Mouse (Mus musculus) hindbrain, postnatal 0 days (tissue): ENCODE measurements at regions not wholly inside any gene's neighbourhood (a gene's known extent, or its start where the extent isn't known, plus 50 kb on each side); places are given as distances from the start of the nearest gene placed in this dataset.
"Not testable (repeated sequence)": the region's sequence is repeated elsewhere in the genome, so short reads cannot be mapped to it uniquely, and the experiment has no call there.

ENCODE experiments used
- ATAC-seq: fragments of 200-750 bp; cut with Nextera tagmentation; 2 replicates; pipeline ENCODE4 v1.8.0; 2017; ENCODE audit warnings: mild to moderate bottlenecking, moderate TSS enrichment, moderate library complexity
- DNase-seq: peaks from one replicate; pipeline ENCODE4 v3.0.0-alpha.2; 2015; ENCODE audit warnings: low spot score
- H3K27ac ChIP-seq: fragments of 300-500 bp; sonication (generic); 2 replicates; pipeline ENCODE4 v1.5.1; 2014; ENCODE audit warnings: mild to moderate bottlenecking
- H3K27me3 ChIP-seq: fragments of 300-500 bp; sonication (generic); 2 replicates; pipeline ENCODE4 v1.6.1; 2014; ENCODE audit warnings: low read length, mixed read lengths; ENCODE audit not compliant: insufficient read depth
- H3K36me3 ChIP-seq: fragments of 300-500 bp; sonication (generic); 2 replicates; pipeline ENCODE4 v1.6.1; 2014; ENCODE audit warnings: low read length, mixed read lengths; ENCODE audit not compliant: insufficient read depth
- H3K4me1 ChIP-seq: fragments of 300-500 bp; sonication (generic); 2 replicates; pipeline ENCODE4 v1.6.1; 2014; ENCODE audit warnings: antibody characterized with exemption, low read length, mixed read lengths; ENCODE audit not compliant: insufficient read depth
- H3K4me2 ChIP-seq: fragments of 300-500 bp; sonication (generic); 2 replicates; pipeline ENCODE4 v1.6.1; 2014; ENCODE audit warnings: low read depth, mild to moderate bottlenecking, low read length, moderate library complexity, mixed read lengths
- H3K4me3 ChIP-seq: fragments of 300-500 bp; sonication (generic); 2 replicates; pipeline ENCODE4 v1.5.1; 2014; ENCODE audit warnings: low read length
- H3K9ac ChIP-seq: fragments of 300-500 bp; sonication (generic); replicated peaks from 2 replicates; pipeline ENCODE4 v1.6.1; 2014; ENCODE audit warnings: mild to moderate bottlenecking, low read length, moderate library complexity, mixed read lengths
- H3K9me3 ChIP-seq: fragments of 300-500 bp; sonication (generic); 2 replicates; pipeline ENCODE4 v1.6.1; 2016; ENCODE audit warnings: low read length, mixed read lengths
- CTCF ChIP-seq: IDR thresholded peaks from 2 replicates; pipeline ENCODE4 v1.5.1; 2016; ENCODE audit warnings: antibody characterized with exemption, control low read depth, low read depth
- WGBS: fragments of 180-500 bp; shearing (Covaris S2); extraction: QIAGEN DNeasy Blood & Tissue Kit; methylation state at CpG from one replicate; pipeline ENCODE4 v1.1.7; 2014; 5-methylcytosine and 5-hydroxymethylcytosine counted together

DNA sequence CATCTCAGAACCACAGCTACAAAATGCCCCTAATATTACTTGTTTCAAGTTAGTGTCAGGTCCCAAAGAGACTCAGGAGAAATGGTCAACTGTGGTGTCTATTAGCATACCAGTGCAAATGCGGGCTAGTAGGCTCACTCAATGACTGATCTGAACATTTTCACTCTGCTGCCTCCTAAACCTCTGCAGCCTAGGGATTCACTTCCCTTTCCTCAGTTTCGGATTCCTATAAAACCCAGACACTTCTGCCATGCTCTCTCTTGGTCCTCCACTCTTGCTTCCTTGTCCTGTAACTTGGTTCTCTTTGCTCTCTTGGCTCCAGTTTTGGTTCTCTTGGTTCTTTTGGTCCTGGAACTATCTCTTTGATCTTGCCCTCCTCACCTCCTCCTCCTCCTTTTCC is 206.3 kb upstream of the Spef2 start:
- Histone ChIP-seq H3K4me1 (no peaks in the 10 kb centered on the region), H3K9ac (no peak overlapping the region), H3K36me3 (no peaks in the 10 kb centered on the region), H3K9me3 (no peaks in the 10 kb centered on the region), H3K27me3 (no peaks in the 10 kb centered on the region), H3K4me2 (no peak overlapping the region), H3K4me3 (no peak overlapping the region), H3K27ac (no peak overlapping the region)
- ATAC-seq = no peak
- 84% methylated on average over 2 of the region's 2 CpGs for WGBS
- TF ChIP-seq CTCF = no peak
- no peak for DNase-seq

DNA sequence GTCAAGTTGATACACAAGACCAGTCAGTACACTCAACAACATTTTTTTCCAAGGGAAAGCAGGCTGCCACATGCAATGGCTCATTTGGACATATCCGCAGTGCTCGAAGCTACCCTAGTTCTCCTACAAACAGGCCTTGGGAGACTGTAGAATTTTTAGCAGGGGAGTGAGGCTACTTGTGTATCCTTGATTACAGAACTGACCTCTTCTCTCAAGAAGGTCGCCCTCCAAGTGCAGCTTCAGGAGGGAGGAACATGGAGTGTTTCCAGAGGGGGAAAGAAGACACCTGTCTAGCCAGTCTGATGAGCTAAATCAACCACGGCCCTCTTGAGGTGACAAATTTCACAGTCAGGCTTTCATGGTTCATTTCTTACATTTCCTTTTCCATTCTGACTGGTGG is 202.0 kb upstream of the Prlr start:
- 74% methylated on average over 4 of the region's 4 CpGs for WGBS
- no peak overlapping the region for H3K4me2 ChIP-seq
- H3K27ac ChIP-seq = no peak overlapping the region
- no peak for ATAC-seq
- DNase-seq = no peak
- H3K4me1 ChIP-seq = no peaks in the 10 kb centered on the region
- no peaks in the 10 kb centered on the region for H3K9me3 ChIP-seq
- no peak for TF ChIP-seq CTCF
- H3K4me3 ChIP-seq = no peak overlapping the region
- no peaks in the 10 kb centered on the region for H3K36me3 ChIP-seq
- no peaks in the 10 kb centered on the region for H3K27me3 ChIP-seq
- no peak overlapping the region for H3K9ac ChIP-seq

DNA sequence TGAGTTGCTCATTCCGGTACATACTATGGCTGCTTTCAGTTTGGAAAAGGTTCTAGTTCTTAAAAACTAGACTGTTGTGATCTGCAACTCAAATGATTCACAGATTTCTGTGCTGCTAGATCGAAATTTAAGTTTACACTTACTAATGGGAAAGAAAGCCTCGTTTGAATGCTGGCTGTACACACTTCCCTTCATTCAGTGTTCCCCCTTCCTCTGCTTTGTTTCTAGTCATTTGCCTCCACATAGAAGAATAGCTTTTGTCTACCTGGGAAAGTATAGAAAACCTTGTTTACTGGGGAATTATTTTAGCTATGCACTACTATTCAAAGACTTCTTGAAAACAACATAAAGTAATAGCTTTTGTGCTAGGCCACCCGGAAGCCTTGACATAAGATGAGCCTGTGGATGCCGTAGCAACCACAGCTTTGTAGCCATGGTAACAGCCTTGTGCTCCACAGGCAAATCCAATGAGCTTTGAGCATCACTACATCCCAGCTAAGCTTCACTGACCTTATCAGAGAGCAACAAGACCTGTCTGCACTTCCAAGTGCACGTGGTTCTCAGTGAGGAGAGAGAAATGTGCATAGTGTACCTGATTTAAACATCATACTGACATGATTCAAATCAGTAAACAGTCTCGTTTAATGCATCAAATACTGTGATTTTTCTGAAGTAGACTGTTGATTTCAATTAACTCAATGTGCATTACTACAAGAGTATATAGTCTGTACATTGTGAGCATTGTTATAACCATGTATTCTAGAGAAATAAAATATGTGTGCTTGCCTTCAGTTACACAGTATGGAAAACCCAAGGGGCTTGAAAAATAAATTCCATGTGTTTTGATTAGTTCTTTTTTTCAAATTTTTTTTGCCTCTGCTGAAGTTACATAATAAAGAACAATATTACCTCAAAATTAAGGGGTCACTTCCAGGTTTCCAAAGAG is 165.5 kb upstream of the Prlr start:
- TF ChIP-seq CTCF = no peak
- no peak overlapping the region for H3K4me2 ChIP-seq
- no peaks in the 10 kb centered on the region for H3K27me3 ChIP-seq
- H3K4me3 ChIP-seq = no peak overlapping the region
- H3K9ac ChIP-seq = no peak overlapping the region
- no peak overlapping the region for H3K27ac ChIP-seq
- H3K9me3 ChIP-seq = no peaks in the 10 kb centered on the region
- ATAC-seq (peak; percentile 99), DNase-seq (peak; percentile 84)
- peaks cover 5% of the 10 kb centered on the region; the same call in 1 of the 2 replicates for H3K4me1 ChIP-seq
- no peaks in the 10 kb centered on the region for H3K36me3 ChIP-seq
- 30% methylated on average over 7 of the region's 7 CpGs for WGBS

DNA sequence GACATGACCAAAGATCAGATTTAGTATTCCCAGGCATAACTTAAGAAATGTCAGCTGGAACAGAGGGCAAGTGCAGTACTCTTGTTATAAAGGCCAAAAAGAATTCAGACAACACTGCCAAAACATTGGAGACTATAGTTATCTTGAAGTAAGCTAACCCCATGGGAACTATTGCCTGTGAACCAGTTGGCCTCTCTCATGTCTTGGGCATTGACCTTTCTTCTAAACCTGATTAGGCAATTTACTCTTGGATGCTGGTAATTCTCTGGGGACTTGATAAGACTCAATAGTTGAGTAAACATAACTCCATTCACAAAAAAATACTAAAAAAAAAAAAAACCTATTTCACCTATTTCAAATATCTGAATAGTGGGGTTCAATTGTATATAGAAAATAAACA is 159.8 kb upstream of the Prlr start:
- H3K9ac ChIP-seq = no peak overlapping the region
- H3K27me3 ChIP-seq = no peaks in the 10 kb centered on the region
- TF ChIP-seq CTCF = no peak
- H3K4me1 ChIP-seq = no peaks in the 10 kb centered on the region
- H3K4me3 ChIP-seq = no peak overlapping the region
- DNase-seq = no peak
- ATAC-seq = no peak
- H3K27ac ChIP-seq = no peak overlapping the region
- no peaks in the 10 kb centered on the region for H3K9me3 ChIP-seq
- no peaks in the 10 kb centered on the region for H3K36me3 ChIP-seq
- no peak overlapping the region for H3K4me2 ChIP-seq

DNA sequence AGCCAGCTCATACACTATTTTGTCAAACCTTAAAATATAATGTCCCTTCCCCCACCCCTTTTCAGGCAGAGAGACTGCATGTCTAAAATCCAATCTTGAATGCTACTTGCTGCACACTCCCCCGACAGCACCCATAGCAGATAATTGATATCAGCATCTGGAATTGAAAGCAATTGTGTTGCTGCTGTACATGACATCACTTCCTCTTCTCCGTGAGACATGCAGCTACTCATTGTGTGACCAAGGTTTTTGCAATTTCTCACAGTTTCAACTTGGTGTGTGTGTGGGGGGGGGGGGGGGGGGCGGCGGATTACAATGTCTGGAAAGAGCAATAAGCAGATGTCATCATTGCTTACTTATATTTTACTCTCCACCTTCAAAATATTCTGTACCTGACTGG is 147.1 kb upstream of the Prlr start:
- no peak for TF ChIP-seq CTCF
- Histone ChIP-seq H3K4me2 (no peak overlapping the region), H3K4me3 (no peak overlapping the region), H3K27me3 (no peaks in the 10 kb centered on the region), H3K27ac (no peak overlapping the region), H3K9ac (no peak overlapping the region), H3K4me1 (no peaks in the 10 kb centered on the region), H3K36me3 (no peaks in the 10 kb centered on the region), H3K9me3 (no peaks in the 10 kb centered on the region)
- 82% methylated on average over 4 of the region's 4 CpGs for WGBS
- no peak for DNase-seq
- no peak for ATAC-seq

DNA sequence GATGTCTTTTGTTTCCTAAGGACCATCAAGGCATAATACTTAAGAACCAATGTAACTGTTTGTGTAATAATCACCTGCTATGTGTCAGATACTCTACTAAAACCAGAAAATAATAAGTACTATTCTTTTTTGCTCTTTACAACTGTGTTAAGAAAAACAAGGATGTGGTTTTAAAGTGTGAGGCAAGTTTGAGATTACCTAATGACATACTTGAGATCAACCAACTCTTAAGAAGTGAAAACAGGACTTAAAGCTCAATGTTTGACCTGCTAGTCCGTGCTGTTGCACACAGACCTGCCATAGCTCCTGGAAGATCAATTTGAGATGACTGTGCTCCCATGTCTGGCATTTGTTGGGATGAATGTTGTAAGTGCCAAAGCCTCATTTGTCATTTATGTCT is 141.5 kb upstream of the Prlr start:
- H3K4me2 ChIP-seq = no peak overlapping the region
- no peak for TF ChIP-seq CTCF
- no peaks in the 10 kb centered on the region for H3K4me1 ChIP-seq
- ATAC-seq (no peak), DNase-seq (no peak)
- H3K27ac ChIP-seq = no peak overlapping the region
- no peaks in the 10 kb centered on the region for H3K27me3 ChIP-seq
- H3K9me3 ChIP-seq = no peaks in the 10 kb centered on the region
- H3K4me3 ChIP-seq = no peak overlapping the region
- H3K36me3 ChIP-seq = no peaks in the 10 kb centered on the region
- H3K9ac ChIP-seq = no peak overlapping the region
- 79% methylated on average over 1 of the region's 1 CpGs for WGBS

DNA sequence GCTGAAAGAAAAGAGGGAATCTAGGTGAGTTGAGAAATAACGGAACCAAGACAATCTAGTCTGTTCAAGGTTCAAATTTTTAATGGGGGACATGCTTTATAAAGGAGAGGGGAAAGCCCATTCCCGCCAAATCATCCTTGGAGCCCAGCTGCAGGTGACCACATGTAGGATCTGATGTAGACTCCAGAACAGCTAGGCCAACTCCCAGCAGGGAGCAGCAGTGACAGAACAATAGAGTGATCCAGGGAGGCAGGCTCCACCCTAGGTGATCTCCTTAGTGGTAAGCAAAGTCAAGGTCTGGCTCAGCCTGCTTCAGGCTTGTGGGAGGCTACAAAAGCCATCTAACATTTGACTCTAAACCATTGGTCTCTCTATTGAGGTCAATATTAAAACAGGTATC is 140.5 kb upstream of the Prlr start:
- not testable (repeated sequence) for H3K4me3 ChIP-seq, H3K9me3 ChIP-seq, H3K27me3 ChIP-seq, H3K36me3 ChIP-seq, DNase-seq, H3K27ac ChIP-seq, H3K9ac ChIP-seq, H3K4me2 ChIP-seq, H3K4me1 ChIP-seq, ATAC-seq
- WGBS = 60% methylated on average over 2 of the region's 2 CpGs
